Mouse (Mus musculus) liver, embryonic 11.5 days (tissue): ENCODE data around the gene Usp25. TPM values are rescaled to one million over a fixed set of nuclear protein-coding genes. Genes with fewer than 3 reads are reported as not detected.

Experiments
- ATAC-seq: fragments of 200-750 bp; cut with Nextera tagmentation; replicated peaks from 2 replicates; pipeline ENCODE4 v1.8.0; 2017; ENCODE audit warnings: moderate number of reproducible peaks, mild to moderate bottlenecking, moderate TSS enrichment, moderate library complexity; ENCODE audit not compliant: low FRiP score
- DNase-seq: peaks from one replicate; pipeline ENCODE4 v3.0.0-alpha.2; 2017; ENCODE audit warnings: low spot score
- H3K27ac ChIP-seq: fragments of 300-500 bp; sonication (generic); 2 replicates; pipeline ENCODE4 v1.5.1; 2014; ENCODE audit warnings: mild to moderate bottlenecking, low read depth, low read length, control low read depth
- H3K27me3 ChIP-seq: fragments of 300-500 bp; sonication (generic); replicated peaks from 2 replicates; pipeline ENCODE4 v1.6.1; 2014; ENCODE audit warnings: low read length, mixed read lengths; ENCODE audit not compliant: control insufficient read depth, insufficient read depth
- H3K36me3 ChIP-seq: fragments of 300-500 bp; sonication (generic); 2 replicates; pipeline ENCODE4 v1.6.1; 2014; ENCODE audit warnings: mild to moderate bottlenecking, low read length, moderate library complexity, mixed read lengths; ENCODE audit not compliant: control insufficient read depth, insufficient read depth
- H3K4me1 ChIP-seq: fragments of 300-500 bp; sonication (generic); replicated peaks from 2 replicates; pipeline ENCODE4 v1.6.1; 2014; ENCODE audit warnings: low read length, mixed read lengths; ENCODE audit not compliant: control insufficient read depth, insufficient read depth
- H3K4me2 ChIP-seq: fragments of 300-500 bp; sonication (generic); 2 replicates; pipeline ENCODE4 v1.6.1; 2014; ENCODE audit warnings: mild to moderate bottlenecking, control low read depth, moderate library complexity
- H3K4me3 ChIP-seq: fragments of 300-500 bp; sonication (generic); 2 replicates; pipeline ENCODE4 v1.5.1; 2014; ENCODE audit warnings: low read depth, low read length, control low read depth
- H3K9ac ChIP-seq: fragments of 300-500 bp; sonication (generic); 2 replicates; pipeline ENCODE4 v1.6.1; 2014; ENCODE audit warnings: low read depth, low read length, control low read depth
- H3K9me3 ChIP-seq: fragments of 300-500 bp; sonication (generic); 2 replicates; pipeline ENCODE4 v1.6.1; 2016; ENCODE audit warnings: low read length, inconsistent platforms, mixed read lengths; ENCODE audit not compliant: control insufficient read depth
- WGBS: fragments of 180-500 bp; shearing (Covaris S2); extraction: QIAGEN DNeasy Blood & Tissue Kit; methylation state at CpG from one replicate; pipeline ENCODE4 v1.1.7; 2014; 5-methylcytosine and 5-hydroxymethylcytosine counted together
- polyA plus RNA-seq: library from polyadenylated mRNA; unstranded; fragments of >200 nt; fragmentation: Nextera tagmentation; extraction: Ambion mirVana; gene quantifications from 2 replicates; pipeline ENCODE4 v1.2.1, GENCODE M21; 2014

The Usp25 gene
- polyA plus RNA-seq, 1 experiment from 2014 or later, result 49.1 TPM

GRCm38 (mm10) chr16:77014321-77015211 is 1.1 kb downstream of the Usp25 start:
- no peak for ATAC-seq

GRCm38 (mm10) chr16:77015380-77016346 is 2.2 kb downstream of the Usp25 start:
- Histone ChIP-seq H3K4me2 (peak overlapping the region; percentile 86), H3K36me3 (no peaks in the 10 kb centered on the region), H3K4me3 (peak overlapping the region; percentile 77), H3K9ac (peak overlapping the region; percentile 41), H3K27ac (no peak overlapping the region; the same call in 1 of the 2 replicates), H3K4me1 (peaks cover 27% of the 10 kb centered on the region), H3K9me3 (no peaks in the 10 kb centered on the region), H3K27me3 (no peaks in the 10 kb centered on the region)
- 28% methylated on average over 4 of the region's 4 CpGs for WGBS
- ATAC-seq (no peak), DNase-seq (no peak)

More at GRCm38 (mm10) chr16:77014321-77015211, 1.1 kb downstream of the Usp25 start:
- no peaks in the 10 kb centered on the region for H3K9me3 ChIP-seq
- no peak for DNase-seq
- peak overlapping the region; percentile 89 for H3K9ac ChIP-seq
- H3K4me1 ChIP-seq, result peaks cover 16% of the 10 kb centered on the region
- peak overlapping the region; percentile 77 for H3K4me3 ChIP-seq
- 3% methylated on average over 17 of the region's 17 CpGs for WGBS
- H3K27me3 ChIP-seq, result no peaks in the 10 kb centered on the region
- peak overlapping the region; percentile 86 for H3K4me2 ChIP-seq
- H3K36me3 ChIP-seq, result no peaks in the 10 kb centered on the region
- H3K27ac ChIP-seq, result peak overlapping the region; percentile 76

- Histone ChIP-seq H3K36me3 (no peaks in the 10 kb centered on the region), H3K4me3 (no peak overlapping the region), H3K4me1 (peaks cover 27% of the 10 kb centered on the region), H3K9me3 (no peaks in the 10 kb centered on the region), H3K27ac (no peak overlapping the region), H3K4me2 (peak overlapping the region; percentile 14), H3K27me3 (no peaks in the 10 kb centered on the region), H3K9ac (no peak overlapping the region)
- DNase-seq (no peak), ATAC-seq (no peak)
- 72% methylated on average over 7 of the region's 7 CpGs for WGBS
Observed at GRCm38 (mm10) chr16:77017931-77018330, 4.4 kb downstream of the Usp25 start.

GRCm38 (mm10) chr16:77020190-77020589 is 6.7 kb downstream of the Usp25 start:
- Histone ChIP-seq H3K27me3 (no peaks in the 10 kb centered on the region), H3K9me3 (no peaks in the 10 kb centered on the region), H3K4me2 (peak overlapping the region; percentile 43), H3K4me3 (no peak overlapping the region), H3K27ac (peak overlapping the region; percentile 43; the same call in 1 of the 2 replicates), H3K9ac (0 out of 2 replicates have a peak overlapping the region, but pooled peaks have one; percentile 14), H3K36me3 (peaks cover 7% of the 10 kb centered on the region; the same call in 1 of the 2 replicates), H3K4me1 (peaks cover 39% of the 10 kb centered on the region)
- 62% methylated on average over 3 of the region's 3 CpGs for WGBS
- ATAC-seq (peak; percentile 34; the same call in 1 of the 2 replicates), DNase-seq (no peak)

GRCm38 (mm10) chr16:77023627-77024379 is 10.3 kb downstream of the Usp25 start:
- no peaks in the 10 kb centered on the region for H3K9me3 ChIP-seq
- H3K27me3 ChIP-seq, result no peaks in the 10 kb centered on the region
- ATAC-seq, result peak; percentile 44; the same call in 1 of the 2 replicates
- WGBS, result 71% methylated on average over 7 of the region's 7 CpGs
- H3K4me2 ChIP-seq, result peak overlapping the region; percentile 34; the same call in 1 of the 2 replicates
- H3K4me3 ChIP-seq, result no peak overlapping the region
- H3K9ac ChIP-seq, result no peak overlapping the region
- DNase-seq, result no peak
- peak overlapping the region; percentile 45; the same call in 1 of the 2 replicates for H3K27ac ChIP-seq
- peaks cover 56% of the 10 kb centered on the region for H3K4me1 ChIP-seq
- peaks cover 7% of the 10 kb centered on the region; the same call in 1 of the 2 replicates for H3K36me3 ChIP-seq

- H3K4me2 ChIP-seq, result peak overlapping the region; percentile 33
- peaks cover 7% of the 10 kb centered on the region; the same call in 1 of the 2 replicates for H3K36me3 ChIP-seq
- WGBS, result 81% methylated on average over 4 of the region's 4 CpGs
- no peak for ATAC-seq
- H3K9me3 ChIP-seq, result no peaks in the 10 kb centered on the region
- H3K9ac ChIP-seq, result peak overlapping the region; percentile 36; the same call in 1 of the 2 replicates
- no peak overlapping the region for H3K4me3 ChIP-seq
- H3K4me1 ChIP-seq, result peaks cover 64% of the 10 kb centered on the region
- H3K27me3 ChIP-seq, result no peaks in the 10 kb centered on the region
- H3K27ac ChIP-seq, result peak overlapping the region; percentile 88
- no peak for DNase-seq
Observed at GRCm38 (mm10) chr16:77026099-77026498, 12.6 kb downstream of the Usp25 start.

GRCm38 (mm10) chr16:77026933-77027332 is 13.4 kb downstream of the Usp25 start:
- Histone ChIP-seq H3K9ac (peak overlapping the region; percentile 68), H3K4me3 (peak overlapping the region; percentile 31), H3K9me3 (no peaks in the 10 kb centered on the region), H3K27me3 (no peaks in the 10 kb centered on the region), H3K4me1 (peaks cover 64% of the 10 kb centered on the region), H3K4me2 (peak overlapping the region; percentile 78), H3K36me3 (peaks cover 7% of the 10 kb centered on the region; the same call in 1 of the 2 replicates), H3K27ac (peak overlapping the region; percentile 98)
- no peak for DNase-seq
- WGBS, result 44% methylated on average over 6 of the region's 6 CpGs
- peak; percentile 89 for ATAC-seq
